Mouse (Mus musculus) hindbrain, embryonic 11.5 days (tissue): ENCODE results near the gene Adprm. TPM values are rescaled to one million over a fixed set of nuclear protein-coding genes. Genes with fewer than 3 reads are reported as not detected.

Experiments used
- ATAC-seq: fragments of 200-750 bp; cut with Nextera tagmentation; 2 replicates; pipeline ENCODE4 v1.8.0; 2017; ENCODE audit warnings: mild to moderate bottlenecking, moderate TSS enrichment, moderate library complexity; ENCODE audit not compliant: low FRiP score
- DNase-seq: peaks from one replicate; pipeline ENCODE4 v3.0.0-alpha.2; 2015; ENCODE audit warnings: low spot score
- H3K27ac ChIP-seq: fragments of 300-500 bp; sonication (generic); 2 replicates; pipeline ENCODE4 v1.5.1; 2014; ENCODE audit warnings: mild to moderate bottlenecking, low read depth, low read length
- H3K27me3 ChIP-seq: fragments of 300-500 bp; sonication (generic); 2 replicates; pipeline ENCODE4 v1.6.1; 2014; ENCODE audit warnings: mild to moderate bottlenecking, low read length, moderate library complexity, mixed read lengths; ENCODE audit not compliant: control insufficient read depth, insufficient read depth
- H3K36me3 ChIP-seq: fragments of 300-500 bp; sonication (generic); 2 replicates; pipeline ENCODE4 v1.6.1; 2014; ENCODE audit warnings: mild to moderate bottlenecking, low read length, moderate library complexity, mixed read lengths; ENCODE audit not compliant: control insufficient read depth, insufficient read depth
- H3K4me1 ChIP-seq: fragments of 300-500 bp; sonication (generic); replicated peaks from 2 replicates; pipeline ENCODE4 v1.6.1; 2014; ENCODE audit warnings: low read length, mixed read lengths; ENCODE audit not compliant: control insufficient read depth, insufficient read depth
- H3K4me2 ChIP-seq: fragments of 300-500 bp; sonication (generic); replicated peaks from 2 replicates; pipeline ENCODE4 v1.6.1; 2014; ENCODE audit warnings: mild to moderate bottlenecking, low read depth, low read length
- H3K4me3 ChIP-seq: fragments of 300-500 bp; sonication (generic); 2 replicates; pipeline ENCODE4 v1.5.1; 2014; ENCODE audit warnings: low read depth, low read length
- H3K9ac ChIP-seq: fragments of 300-500 bp; sonication (generic); 2 replicates; pipeline ENCODE4 v1.6.1; 2014; ENCODE audit warnings: low read depth, low read length
- H3K9me3 ChIP-seq: fragments of 300-500 bp; sonication (generic); 2 replicates; pipeline ENCODE4 v1.6.1; 2016; ENCODE audit warnings: low read length; ENCODE audit not compliant: control insufficient read depth
- WGBS: fragments of 180-500 bp; shearing (Covaris S2); extraction: QIAGEN DNeasy Blood & Tissue Kit; methylation state at CpG from one replicate; pipeline ENCODE4 v1.1.7; 2014; 5-methylcytosine and 5-hydroxymethylcytosine counted together
- polyA plus RNA-seq: library from polyadenylated mRNA; unstranded; fragments of >200 nt; fragmentation: Nextera tagmentation; extraction: Ambion mirVana; gene quantifications from 2 replicates; pipeline ENCODE4 v1.2.1, GENCODE M21; 2014

Gene Adprm
- polyA plus RNA-seq, 1 experiment from 2014 or later: 39.0 TPM

- Histone ChIP-seq H3K4me2 (no peak overlapping the region), H3K4me1 (no peaks in the 10 kb centered on the region), H3K9ac (no peak overlapping the region), H3K4me3 (no peak overlapping the region), H3K27me3 (no peaks in the 10 kb centered on the region), H3K9me3 (no peaks in the 10 kb centered on the region), H3K36me3 (no peaks in the 10 kb centered on the region), H3K27ac (no peak overlapping the region)
- WGBS: 94% methylated on average over 6 of the region's 6 CpGs
- no peak for DNase-seq
- no peak for ATAC-seq
Observed at GRCm38 (mm10) chr11:67040483-67040882, 11.9 kb downstream of the Adprm start.

DNA sequence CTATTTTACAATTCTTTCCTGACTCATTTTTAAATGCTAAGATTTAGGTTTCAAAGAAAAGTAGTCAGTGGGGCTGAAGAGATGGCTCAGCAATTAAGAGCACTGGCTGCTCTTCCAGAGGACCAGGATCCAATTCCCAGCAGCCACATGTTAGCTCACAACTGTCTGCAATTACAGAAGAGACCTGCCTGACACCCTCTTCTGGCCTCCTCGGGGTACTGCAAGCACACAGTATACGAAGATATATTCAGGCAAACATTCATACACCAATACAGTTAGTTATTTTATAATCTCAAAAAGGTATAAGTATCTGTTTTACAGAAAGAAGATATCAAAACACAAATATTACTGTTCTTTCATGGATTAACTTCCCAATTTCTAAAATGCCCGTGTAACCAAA lies 12.6 kb downstream of the Adprm start:
- Histone ChIP-seq H3K9me3 (no peaks in the 10 kb centered on the region), H3K27me3 (no peaks in the 10 kb centered on the region), H3K4me1 (no peaks in the 10 kb centered on the region), H3K4me2 (no peak overlapping the region), H3K27ac (no peak overlapping the region), H3K4me3 (no peak overlapping the region), H3K36me3 (no peaks in the 10 kb centered on the region), H3K9ac (no peak overlapping the region)
- WGBS: 94% methylated on average over 3 of the region's 3 CpGs
- DNase-seq (no peak), ATAC-seq (no peak)

GRCm38 (mm10) chr11:67036892-67037291 lies 15.5 kb downstream of the Adprm start:
- H3K4me2 ChIP-seq: no peak overlapping the region
- H3K4me3 ChIP-seq: no peak overlapping the region
- H3K4me1 ChIP-seq: no peaks in the 10 kb centered on the region
- WGBS: 93% methylated on average over 9 of the region's 9 CpGs
- ATAC-seq (no peak), DNase-seq (no peak)
- no peaks in the 10 kb centered on the region for H3K27me3 ChIP-seq
- no peak overlapping the region for H3K27ac ChIP-seq
- H3K36me3 ChIP-seq: no peaks in the 10 kb centered on the region
- H3K9me3 ChIP-seq: no peaks in the 10 kb centered on the region
- no peak overlapping the region for H3K9ac ChIP-seq

GRCm38 (mm10) chr11:67036229-67036628 lies 16.2 kb downstream of the Adprm start:
- 93% methylated on average over 6 of the region's 6 CpGs for WGBS

DNA sequence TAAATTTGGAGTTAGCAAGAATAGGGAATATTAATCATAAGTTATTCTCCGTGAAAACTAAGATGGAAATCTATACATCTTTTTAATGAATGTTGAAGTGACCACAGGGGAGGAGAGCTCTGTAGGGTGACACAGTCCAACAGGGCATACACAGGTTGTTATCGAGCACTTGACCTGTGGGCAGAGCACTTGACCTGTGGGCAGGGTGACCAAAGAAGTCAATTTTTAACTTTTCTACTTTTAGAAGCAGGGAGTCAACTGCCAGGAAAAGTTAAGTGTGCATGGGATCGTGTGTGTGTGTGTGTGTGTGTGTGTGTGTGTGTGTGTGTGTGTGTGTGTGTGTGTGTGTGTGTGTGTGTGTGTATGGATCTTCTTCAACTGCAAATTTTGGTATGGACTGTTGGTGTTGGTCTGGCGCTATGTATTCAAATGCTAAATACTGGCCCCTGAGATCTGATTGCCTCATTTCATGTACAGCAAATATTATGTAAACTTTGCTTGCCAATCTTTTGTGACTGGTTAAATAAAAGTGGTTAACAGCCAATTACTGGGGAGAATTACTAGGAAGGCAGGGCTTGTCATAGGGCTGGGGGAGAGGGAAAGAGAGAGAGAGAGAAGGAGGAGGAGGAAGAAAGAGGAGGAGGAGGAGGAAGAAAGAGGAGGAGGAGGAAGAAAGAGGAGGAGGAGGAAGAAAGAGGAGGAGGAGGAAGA lies 17.5 kb downstream of the Adprm start:
- H3K4me3 ChIP-seq: no peak overlapping the region
- H3K4me1 ChIP-seq: no peaks in the 10 kb centered on the region
- WGBS: 89% methylated on average over 4 of the region's 4 CpGs
- H3K27me3 ChIP-seq: no peaks in the 10 kb centered on the region
- no peak overlapping the region for H3K4me2 ChIP-seq
- H3K27ac ChIP-seq: no peak overlapping the region
- no peak overlapping the region for H3K9ac ChIP-seq
- DNase-seq (no peak), ATAC-seq (no peak)
- no peaks in the 10 kb centered on the region for H3K36me3 ChIP-seq
- no peaks in the 10 kb centered on the region for H3K9me3 ChIP-seq

More at GRCm38 (mm10) chr11:67036229-67036628, 16.2 kb downstream of the Adprm start:
- DNase-seq (no peak), ATAC-seq (no peak)
- no peak overlapping the region for H3K27ac ChIP-seq
- no peaks in the 10 kb centered on the region for H3K9me3 ChIP-seq
- H3K36me3 ChIP-seq: no peaks in the 10 kb centered on the region
- H3K4me3 ChIP-seq: no peak overlapping the region
- H3K4me2 ChIP-seq: no peak overlapping the region
- no peak overlapping the region for H3K9ac ChIP-seq
- H3K27me3 ChIP-seq: no peaks in the 10 kb centered on the region
- no peaks in the 10 kb centered on the region for H3K4me1 ChIP-seq

GRCm38 (mm10) chr11:67031603-67031915 lies 20.8 kb downstream of the Adprm start:
- Histone ChIP-seq H3K4me3 (no peak overlapping the region), H3K36me3 (no peaks in the 10 kb centered on the region), H3K27ac (no peak overlapping the region), H3K9me3 (no peaks in the 10 kb centered on the region), H3K4me2 (no peak overlapping the region), H3K9ac (no peak overlapping the region), H3K27me3 (no peaks in the 10 kb centered on the region), H3K4me1 (no peaks in the 10 kb centered on the region)
- DNase-seq (no peak), ATAC-seq (no peak)
- 77% methylated on average over 2 of the region's 2 CpGs for WGBS

DNA sequence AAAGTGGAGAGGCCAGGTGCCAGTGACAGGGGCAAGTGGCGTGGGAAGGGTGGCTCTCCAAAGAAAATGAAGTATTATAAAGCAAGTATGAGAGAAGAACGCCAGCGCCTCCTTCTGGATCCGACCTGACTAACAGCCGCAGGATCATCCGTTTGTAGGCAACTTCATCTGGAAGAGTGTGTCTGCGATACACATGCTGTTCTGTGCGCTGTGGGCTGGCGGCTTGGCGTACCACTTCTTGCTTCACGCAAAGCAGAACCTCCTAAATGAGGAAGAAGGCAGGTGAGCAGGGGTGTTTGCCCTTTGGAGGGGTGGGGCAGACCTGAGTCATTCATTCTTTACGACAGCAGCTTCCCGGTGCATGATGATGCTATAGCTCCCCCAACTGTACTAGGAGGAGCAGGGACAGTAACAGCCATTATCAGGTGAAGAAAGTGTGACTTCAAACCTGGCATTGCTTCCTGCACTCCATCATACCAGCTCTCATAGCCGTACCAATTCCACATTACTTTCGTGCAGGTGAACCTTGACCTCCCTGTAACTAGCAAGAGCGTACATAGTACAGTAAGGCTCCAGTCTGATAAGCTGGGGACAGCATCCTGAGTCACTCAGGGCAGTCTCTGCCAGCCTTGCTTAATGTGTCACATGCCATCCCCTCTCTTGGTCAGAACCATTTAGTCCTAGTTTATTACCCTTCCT lies 21.3 kb downstream of the Adprm start:
- Histone ChIP-seq H3K4me1 (no peaks in the 10 kb centered on the region), H3K9me3 (no peaks in the 10 kb centered on the region), H3K36me3 (no peaks in the 10 kb centered on the region), H3K9ac (no peak overlapping the region), H3K27me3 (no peaks in the 10 kb centered on the region), H3K27ac (no peak overlapping the region), H3K4me3 (no peak overlapping the region), H3K4me2 (no peak overlapping the region)
- no peak for ATAC-seq
- DNase-seq: no peak
- 55% methylated on average over 16 of the region's 16 CpGs for WGBS

GRCm38 (mm10) chr11:67024867-67025477 lies 27.4 kb downstream of the Adprm start, which contains the start of gene Tmem220:
TSS of gene Tmem220 (plus strand) at chr11:67025154.
- Histone ChIP-seq H3K27ac (peak within 1 kb of the TSS; percentile 27; the same call in 1 of the 2 replicates), H3K36me3 (no peaks in the 10 kb centered on the region), H3K9me3 (no peaks in the 10 kb centered on the region), H3K4me1 (no peaks in the 10 kb centered on the region; the same call in none of the 2 replicates), H3K9ac (peak within 1 kb of the TSS; percentile 58), H3K4me3 (peak within 1 kb of the TSS; percentile 38), H3K4me2 (peak within 1 kb of the TSS; percentile 57), H3K27me3 (no peaks in the 10 kb centered on the region)
- under 1% methylated on average over 32 of the region's 35 CpGs for WGBS
- ATAC-seq: peak; percentile 97
- peak; percentile 95 for DNase-seq
